Mouse (Mus musculus) liver, embryonic 14 days (tissue): ENCODE results near the gene Sirt1. TPM values are rescaled to one million over a fixed set of nuclear protein-coding genes. Genes with fewer than 3 reads are reported as not detected.

Experiments
- polyA plus RNA-seq: library from polyadenylated mRNA; depleted of rRNA; stranded (reverse); fragments of >200 nt; gene quantifications from 2 replicates; pipeline ENCODE4 v1.2.3, GENCODE M21; 2012; rRNA removed

The Sirt1 gene
- 8.7 and 9.6 TPM in 2 replicates for polyA plus RNA-seq

GRCm38 (mm10) chr10:63381498-63382280 is at the start of gene Sirt1:
Gene Sirt1 (minus strand): TSS chr10:63381704.

GRCm38 (mm10) chr10:63429785-63430305 is 48.3 kb upstream of the Sirt1 start, which contains the start of gene Ctnna3:
Gene Ctnna3 (plus strand): TSS chr10:63430098.

GRCm38 (mm10) chr10:63421739-63422735 is 40.5 kb upstream of the Sirt1 start, which contains the start of gene Gm7075:
Gene Gm7075 (minus strand): TSS chr10:63421789.

GRCm38 (mm10) chr10:63382372-63383279 is 1.1 kb upstream of the Sirt1 start, which contains the start of gene Dnajc12:
Gene Dnajc12 (plus strand): TSS chr10:63382443.

Other genes starting within 250 kb of the Sirt1 start
- gene Mypn, start 177.8 kb downstream of the Sirt1 start, polyA plus RNA-seq, result 0.03 and 0.14 TPM in 2 replicates
- gene Herc4, start 137.9 kb downstream of the Sirt1 start, polyA plus RNA-seq, result 21.7 and 23.5 TPM in 2 replicates
- gene Dnajc12, start 739 bp upstream of the Sirt1 start, polyA plus RNA-seq, result 9.1 and 9.6 TPM in 2 replicates
- gene Gm7075, start 40.1 kb upstream of the Sirt1 start, polyA plus RNA-seq, result 0.09 and 0.12 TPM in 2 replicates
- 0.01 and 0.06 TPM in 2 replicates for gene Ctnna3, start 48.4 kb upstream of the Sirt1 start, polyA plus RNA-seq